Mouse (Mus musculus) limb, embryonic 10.5 days (tissue): Measurements from ENCODE around the gene Slc25a21. TPM values are rescaled to one million over a fixed set of nuclear protein-coding genes. Genes with fewer than 3 reads are reported as not detected.

Source experiments
- DNase-seq: peaks from one replicate; pipeline ENCODE4 v3.0.0-alpha.2; 2017; ENCODE audit warnings: low spot score
- H3K27ac ChIP-seq: fragments of 300-500 bp; sonication (generic); 2 replicates; pipeline ENCODE4 v1.5.1; 2016; ENCODE audit warnings: mild to moderate bottlenecking
- H3K27me3 ChIP-seq: fragments of 300-500 bp; sonication (generic); 2 replicates; pipeline ENCODE4 v1.6.1; 2016; ENCODE audit warnings: low read depth, mild to moderate bottlenecking; ENCODE audit not compliant: poor library complexity, severe bottlenecking
- H3K36me3 ChIP-seq: fragments of 300-500 bp; sonication (generic); 2 replicates; pipeline ENCODE4 v1.6.1; 2016; ENCODE audit warnings: mild to moderate bottlenecking, moderate library complexity
- H3K4me1 ChIP-seq: fragments of 300-500 bp; sonication (generic); 2 replicates; pipeline ENCODE4 v1.6.1; 2016
- H3K4me3 ChIP-seq: fragments of 300-500 bp; sonication (generic); 2 replicates; pipeline ENCODE4 v1.5.1; 2016; ENCODE audit warnings: mild to moderate bottlenecking, moderate library complexity
- H3K9me3 ChIP-seq: fragments of 300-500 bp; sonication (generic); replicated peaks from 2 replicates; pipeline ENCODE4 v1.6.1; 2016; ENCODE audit warnings: mild to moderate bottlenecking
- WGBS: fragments of 180-500 bp; shearing (Covaris S2); methylation state at CpG from one replicate; pipeline ENCODE4 v1.1.7; 2016; 5-methylcytosine and 5-hydroxymethylcytosine counted together
- polyA plus RNA-seq: library from polyadenylated mRNA; unstranded; fragments of >200 nt; fragmentation: Nextera tagmentation; extraction: Ambion mirVana; gene quantifications from 2 replicates; pipeline ENCODE4 v1.2.1, GENCODE M21; 2016

The Slc25a21 gene
- polyA plus RNA-seq, 1 experiment from 2014 or later = 1.6 TPM

GRCm38 (mm10) chr12:56958244-56958643 is 239.0 kb downstream of the Slc25a21 start:
- Histone ChIP-seq H3K27me3 (peaks cover 68% of the 10 kb centered on the region), H3K27ac (no peak overlapping the region), H3K9me3 (no peaks in the 10 kb centered on the region), H3K4me3 (no peak overlapping the region), H3K36me3 (no peaks in the 10 kb centered on the region), H3K4me1 (peaks cover 27% of the 10 kb centered on the region)
- DNase-seq = no peak
- WGBS = 51% methylated on average over 11 of the region's 11 CpGs

GRCm38 (mm10) chr12:56951749-56952657 is 245.3 kb downstream of the Slc25a21 start:
- H3K4me1 ChIP-seq = peaks cover 25% of the 10 kb centered on the region
- peak overlapping the region; percentile 46; the same call in 1 of the 2 replicates for H3K27ac ChIP-seq
- H3K27me3 ChIP-seq = peaks cover 30% of the 10 kb centered on the region
- no peaks in the 10 kb centered on the region for H3K36me3 ChIP-seq
- H3K9me3 ChIP-seq = no peaks in the 10 kb centered on the region
- 13% methylated on average over 11 of the region's 11 CpGs for WGBS
- H3K4me3 ChIP-seq = no peak overlapping the region
- peak; percentile 43 for DNase-seq

DNA sequence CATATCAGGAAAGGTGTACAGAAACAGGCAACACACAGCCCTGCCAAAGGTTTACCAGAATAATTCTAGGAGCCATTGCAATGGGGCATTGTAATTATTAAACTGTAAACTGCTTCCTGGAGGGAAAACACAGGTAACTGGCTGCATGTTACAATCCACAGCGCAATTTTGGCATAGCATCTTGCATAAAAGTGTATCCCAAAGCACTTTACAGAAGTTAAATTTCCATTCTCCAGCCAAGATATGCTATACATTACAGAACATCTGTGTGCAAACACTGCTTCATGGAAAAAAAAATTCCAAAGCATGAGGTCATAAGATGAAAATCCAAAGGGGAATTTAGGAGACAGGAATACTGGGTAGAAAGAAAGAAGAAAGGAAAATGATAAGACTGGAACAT is 253.0 kb downstream of the Slc25a21 start:
- Histone ChIP-seq H3K4me3 (no peak overlapping the region), H3K27me3 (no peaks in the 10 kb centered on the region), H3K36me3 (no peaks in the 10 kb centered on the region), H3K9me3 (no peaks in the 10 kb centered on the region), H3K27ac (no peak overlapping the region), H3K4me1 (no peaks in the 10 kb centered on the region)
- no peak for DNase-seq
- 89% methylated on average over 1 of the region's 1 CpGs for WGBS

GRCm38 (mm10) chr12:56940861-56941260 is 256.4 kb downstream of the Slc25a21 start:
- Histone ChIP-seq H3K27ac (no peak overlapping the region), H3K36me3 (no peaks in the 10 kb centered on the region), H3K4me3 (no peak overlapping the region), H3K9me3 (no peaks in the 10 kb centered on the region), H3K27me3 (no peaks in the 10 kb centered on the region), H3K4me1 (no peaks in the 10 kb centered on the region)
- DNase-seq = peak; percentile 35
- 66% methylated on average over 3 of the region's 3 CpGs for WGBS

- no peak for DNase-seq
- Histone ChIP-seq H3K36me3 (no peaks in the 10 kb centered on the region), H3K27me3 (no peaks in the 10 kb centered on the region), H3K27ac (no peak overlapping the region), H3K9me3 (no peaks in the 10 kb centered on the region), H3K4me1 (no peaks in the 10 kb centered on the region), H3K4me3 (no peak overlapping the region)
- 89% methylated on average over 6 of the region's 6 CpGs for WGBS
Observed at GRCm38 (mm10) chr12:56918145-56918544, 279.1 kb downstream of the Slc25a21 start.

DNA sequence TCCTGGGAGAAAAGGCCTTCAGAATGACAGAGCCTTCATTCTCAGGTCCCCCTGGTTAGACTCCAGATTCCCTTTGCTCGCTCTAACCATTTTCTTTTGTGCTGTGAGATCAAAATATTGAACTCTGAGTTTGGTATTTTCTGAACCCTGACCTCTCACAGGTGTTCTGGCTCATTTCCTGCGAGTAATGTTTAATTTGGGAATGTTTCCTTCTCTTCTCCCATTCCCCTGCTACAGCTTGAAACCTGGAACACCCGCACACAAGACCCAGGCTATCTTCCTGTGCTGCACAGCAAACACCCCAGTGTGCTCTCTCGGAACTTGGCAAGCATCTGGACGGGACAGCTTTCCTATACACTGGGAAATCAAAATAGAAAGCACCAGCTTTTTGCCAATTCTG is 290.8 kb downstream of the Slc25a21 start:
- no peak overlapping the region for H3K27ac ChIP-seq
- H3K9me3 ChIP-seq = no peaks in the 10 kb centered on the region
- peaks cover 3% of the 10 kb centered on the region; the same call in 1 of the 2 replicates for H3K27me3 ChIP-seq
- DNase-seq = no peak
- no peaks in the 10 kb centered on the region for H3K36me3 ChIP-seq
- H3K4me1 ChIP-seq = peaks cover 20% of the 10 kb centered on the region
- H3K4me3 ChIP-seq = no peak overlapping the region
- WGBS = 83% methylated on average over 5 of the region's 5 CpGs

GRCm38 (mm10) chr12:56905652-56906305 is 291.5 kb downstream of the Slc25a21 start:
- Histone ChIP-seq H3K27ac (no peak overlapping the region), H3K36me3 (no peaks in the 10 kb centered on the region), H3K4me3 (no peak overlapping the region), H3K4me1 (peaks cover 20% of the 10 kb centered on the region), H3K9me3 (no peaks in the 10 kb centered on the region), H3K27me3 (peaks cover 3% of the 10 kb centered on the region; the same call in 1 of the 2 replicates)
- DNase-seq = no peak
- WGBS = 47% methylated on average over 9 of the region's 9 CpGs

GRCm38 (mm10) chr12:56905222-56905621 is 292.1 kb downstream of the Slc25a21 start:
- Histone ChIP-seq H3K36me3 (no peaks in the 10 kb centered on the region), H3K4me1 (peaks cover 25% of the 10 kb centered on the region), H3K27me3 (peaks cover 8% of the 10 kb centered on the region; the same call in 1 of the 2 replicates), H3K27ac (no peak overlapping the region), H3K9me3 (no peaks in the 10 kb centered on the region), H3K4me3 (no peak overlapping the region)
- DNase-seq = no peak
- WGBS = 40% methylated on average over 7 of the region's 7 CpGs

GRCm38 (mm10) chr12:56902774-56903456 is 294.4 kb downstream of the Slc25a21 start:
- no peak for DNase-seq
- no peaks in the 10 kb centered on the region for H3K9me3 ChIP-seq
- H3K27ac ChIP-seq = no peak overlapping the region
- WGBS = 77% methylated on average over 8 of the region's 8 CpGs
- H3K27me3 ChIP-seq = peaks cover 8% of the 10 kb centered on the region; the same call in 1 of the 2 replicates
- H3K4me1 ChIP-seq = peaks cover 40% of the 10 kb centered on the region
- H3K4me3 ChIP-seq = no peak overlapping the region
- no peaks in the 10 kb centered on the region for H3K36me3 ChIP-seq

DNA sequence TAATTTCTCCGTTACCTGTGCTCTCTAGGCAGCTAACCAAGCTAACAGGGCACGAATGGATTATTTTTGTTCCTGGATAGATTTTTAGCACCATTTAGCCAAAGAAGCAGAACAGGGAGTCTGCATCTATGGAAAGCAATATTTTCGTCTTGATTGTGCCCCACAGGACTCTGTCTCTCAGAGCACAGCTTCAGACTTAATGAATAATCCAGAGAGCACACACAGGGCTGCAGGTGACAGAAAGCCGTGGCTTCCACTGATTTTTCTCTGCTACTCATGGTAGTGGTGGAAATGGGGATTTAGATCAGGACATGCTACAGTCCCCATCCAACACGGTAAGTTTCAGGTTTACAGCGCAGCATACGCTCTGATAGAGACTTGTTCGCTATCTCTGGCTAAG is 299.3 kb downstream of the Slc25a21 start:
- peaks cover 25% of the 10 kb centered on the region; the same call in 1 of the 2 replicates for H3K27me3 ChIP-seq
- H3K9me3 ChIP-seq = no peaks in the 10 kb centered on the region
- no peaks in the 10 kb centered on the region for H3K36me3 ChIP-seq
- 83% methylated on average over 8 of the region's 8 CpGs for WGBS
- H3K4me3 ChIP-seq = no peak overlapping the region
- peaks cover 38% of the 10 kb centered on the region for H3K4me1 ChIP-seq
- DNase-seq = no peak
- 0 out of 2 replicates have a peak overlapping the region, but pooled peaks have one; percentile 21 for H3K27ac ChIP-seq

DNA sequence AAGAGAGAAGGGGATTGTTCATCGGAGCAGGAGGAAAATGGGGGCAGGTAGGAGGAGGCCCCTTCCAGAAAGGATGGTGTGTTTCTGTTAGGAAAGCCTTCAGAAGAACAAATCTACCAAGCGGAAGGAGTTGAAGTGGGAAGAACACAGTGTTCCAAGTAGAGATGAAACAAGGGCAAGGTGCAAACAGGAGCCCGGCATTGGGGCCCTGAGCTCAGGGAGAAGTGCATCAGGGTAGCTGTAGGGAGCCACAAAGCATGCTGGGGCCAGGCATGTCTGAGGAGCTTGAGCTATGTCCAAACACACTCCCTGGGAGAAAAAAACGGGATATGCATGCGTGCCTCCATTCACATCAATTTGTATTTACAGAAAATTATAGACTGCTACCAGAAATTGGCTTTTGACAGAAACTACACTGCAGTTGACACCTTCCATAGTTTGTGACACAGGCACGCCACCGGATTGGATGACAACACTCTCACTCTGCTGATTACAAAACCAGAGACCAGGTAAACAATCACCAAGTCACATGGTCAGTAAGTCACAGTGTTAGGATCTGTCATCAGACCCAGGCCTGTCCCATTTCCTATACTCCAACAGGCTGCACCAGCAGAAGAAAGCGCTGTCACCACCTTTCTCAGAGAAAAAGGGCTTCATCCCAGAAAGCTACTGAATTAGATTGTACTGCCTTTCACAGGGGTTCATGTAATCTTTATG is 299.9 kb downstream of the Slc25a21 start:
- H3K27ac ChIP-seq = 0 out of 2 replicates have a peak overlapping the region, but pooled peaks have one; percentile 21
- H3K9me3 ChIP-seq = no peaks in the 10 kb centered on the region
- H3K27me3 ChIP-seq = peaks cover 25% of the 10 kb centered on the region; the same call in 1 of the 2 replicates
- no peaks in the 10 kb centered on the region for H3K36me3 ChIP-seq
- no peak overlapping the region for H3K4me3 ChIP-seq
- peaks cover 38% of the 10 kb centered on the region for H3K4me1 ChIP-seq
- 85% methylated on average over 8 of the region's 8 CpGs for WGBS
- no peak for DNase-seq

DNA sequence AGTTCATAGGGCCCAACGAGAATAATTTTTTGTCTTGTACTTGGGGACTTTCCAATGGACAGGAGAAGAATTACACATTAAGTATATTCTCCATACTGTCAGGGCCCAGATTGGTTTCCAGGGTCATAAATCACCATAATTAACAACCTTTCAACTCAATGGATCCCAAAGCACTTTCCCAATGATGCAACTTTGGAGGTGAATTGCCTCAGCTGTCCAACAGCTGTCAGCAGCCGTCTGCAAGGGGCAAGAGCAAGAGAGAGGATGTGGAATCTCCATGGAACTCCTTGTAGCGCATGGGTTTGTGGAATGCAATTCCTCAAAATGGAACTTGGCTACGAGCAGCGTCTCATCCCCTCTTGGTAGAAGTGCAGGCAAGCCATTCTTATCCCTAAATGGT is 302.3 kb downstream of the Slc25a21 start:
- H3K27me3 ChIP-seq = peaks cover 20% of the 10 kb centered on the region; the same call in 1 of the 2 replicates
- DNase-seq = no peak
- H3K36me3 ChIP-seq = no peaks in the 10 kb centered on the region
- peaks cover 45% of the 10 kb centered on the region for H3K4me1 ChIP-seq
- H3K4me3 ChIP-seq = no peak overlapping the region
- H3K27ac ChIP-seq = no peak overlapping the region
- WGBS = 62% methylated on average over 5 of the region's 5 CpGs
- H3K9me3 ChIP-seq = no peaks in the 10 kb centered on the region
